Mouse (Mus musculus): ENCODE data around the gene A830005F24Rik. TPM values are rescaled to one million over a fixed set of nuclear protein-coding genes. Genes with fewer than 3 reads are reported as not detected.
A peak's percentile ranks its signal among the peaks of the same experiment; 100 is the strongest.

A830005F24Rik gene
- total and polyA plus RNA-seq, 3 experiments = 0.70 to 0.73 TPM; not detected in 1

DNA sequence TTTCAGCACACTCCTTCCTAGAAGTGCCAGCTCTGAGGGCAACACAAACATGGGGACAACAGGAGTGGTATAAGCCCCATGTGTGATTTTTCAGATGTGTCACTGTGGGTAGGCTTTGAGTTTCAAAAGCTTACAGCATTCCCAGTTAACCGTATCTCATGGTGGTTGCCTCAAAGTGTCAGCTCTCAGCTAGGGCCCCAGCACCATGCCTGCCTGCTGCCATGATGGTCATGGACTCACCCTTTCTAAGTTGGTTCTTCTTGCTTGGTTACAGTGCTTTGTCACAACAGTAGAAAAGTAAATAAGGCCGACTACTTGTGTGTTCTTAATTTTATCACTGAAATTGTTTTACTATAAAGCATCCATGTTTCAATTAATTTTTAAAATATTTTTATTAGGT is 18.1 kb downstream of the A830005F24Rik start:
- DNase-seq (ENCODE audit: low read depth, low spot score) = peak; percentile 35
- TF ChIP-seq POLR2AphosphoS5 (IDR thresholded peaks at IDR 0.05; ENCODE audit: borderline replicate concordance, low read depth, low read length) (no peak), NELFE (IDR thresholded peaks at IDR 0.05; ENCODE audit: low read depth, low read length) (no peak), MAFK (IDR thresholded peaks at IDR 0.05; ENCODE audit: borderline replicate concordance, low read depth, low read length) (no peak)
- no peaks in the 10 kb centered on the region for H3K9me3 ChIP-seq (replicated peaks; ENCODE audit: insufficient read depth, low read length)
- H3K36me3 ChIP-seq (ENCODE audit: control insufficient read depth in 1 of 2, insufficient read depth in 2 of 2, low read length in 2 of 2) = peaks cover 8 to 27% of the 10 kb centered on the region in 2 experiments
- no peak overlapping the region for H3K9ac ChIP-seq (ENCODE audit: control insufficient read depth, low read depth, low read length, poor library complexity, severe bottlenecking)
- H3K27ac ChIP-seq (ENCODE audit: control insufficient read depth, low read depth, low read length) = no peak overlapping the region
- H3K79me2 ChIP-seq (ENCODE audit: control insufficient read depth, insufficient read depth, low read length, poor library complexity) = peaks cover 4% of the 10 kb centered on the region; the same call in 1 of the 2 replicates
- H3K27me3 ChIP-seq (ENCODE audit: control insufficient read depth in 1 of 2, insufficient read depth in 2 of 2, low read length in 2 of 2) = no peaks in the 10 kb centered on the region
- H3K4me3 ChIP-seq (ENCODE audit: control insufficient read depth in 1 of 2, insufficient read depth in 1 of 2, low read depth in 2 of 2, low read length in 2 of 2) = no peak overlapping the region
- peaks cover 7 to 15% of the 10 kb centered on the region in 2 experiments for H3K4me1 ChIP-seq (ENCODE audit: control insufficient read depth in 1 of 2, insufficient read depth in 2 of 2, low read length in 2 of 2)

DNA sequence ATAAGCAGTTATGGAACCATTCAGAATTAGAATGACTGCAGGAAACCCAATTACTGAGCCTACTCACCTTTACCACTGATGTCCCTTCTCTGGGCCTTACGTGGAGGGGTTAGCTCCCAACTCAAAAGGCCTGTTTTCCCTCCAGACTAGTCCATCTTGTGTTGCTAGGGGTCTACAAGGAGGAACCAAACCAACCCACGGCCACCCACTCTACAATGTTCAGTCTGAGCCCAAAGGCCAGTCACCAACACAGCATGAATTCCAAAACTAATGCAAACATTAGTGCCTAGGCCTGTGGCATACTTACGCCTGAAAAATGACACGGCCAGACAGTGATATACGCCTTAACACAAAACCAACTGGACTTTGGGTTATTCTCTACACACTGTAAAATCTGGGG is 20.1 kb downstream of the A830005F24Rik start:
- Histone ChIP-seq H3K36me3 (ENCODE audit: control insufficient read depth in 1 of 2, insufficient read depth in 2 of 2, low read length in 2 of 2) (peaks cover 22 to 38% of the 10 kb centered on the region in 2 experiments), H3K79me2 (ENCODE audit: control insufficient read depth, insufficient read depth, low read length, poor library complexity) (peaks cover 9% of the 10 kb centered on the region), H3K9ac (ENCODE audit: control insufficient read depth, low read depth, low read length, poor library complexity, severe bottlenecking) (no peak overlapping the region), H3K4me1 (ENCODE audit: control insufficient read depth in 1 of 2, insufficient read depth in 2 of 2, low read length in 2 of 2) (peaks cover 7 to 15% of the 10 kb centered on the region in 2 experiments), H3K27ac (ENCODE audit: control insufficient read depth, low read depth, low read length) (no peak overlapping the region), H3K27me3 (ENCODE audit: control insufficient read depth in 1 of 2, insufficient read depth in 2 of 2, low read length in 2 of 2) (no peaks in the 10 kb centered on the region), H3K9me3 (replicated peaks; ENCODE audit: insufficient read depth, low read length) (no peaks in the 10 kb centered on the region), H3K4me3 (ENCODE audit: control insufficient read depth in 1 of 2, insufficient read depth in 1 of 2, low read depth in 2 of 2, low read length in 2 of 2) (no peak overlapping the region)
- TF ChIP-seq RCOR1 (IDR thresholded peaks at IDR 0.05; ENCODE audit: low read depth, low read length) = no peak
- 0 out of 2 replicates have a peak, but pooled peaks have one; percentile 7 for TF ChIP-seq CHD1 (IDR thresholded peaks at IDR 0.05; ENCODE audit: low read depth, low read length)
- DNase-seq (ENCODE audit: low read depth, low spot score) = peak; percentile 40

- Histone ChIP-seq H3K27ac (ENCODE audit: control insufficient read depth, low read depth, low read length) (no peak overlapping the region), H3K9ac (ENCODE audit: control insufficient read depth, low read depth, low read length, poor library complexity, severe bottlenecking) (no peak overlapping the region), H3K36me3 (ENCODE audit: control insufficient read depth in 1 of 2, insufficient read depth in 2 of 2, low read length in 2 of 2) (peaks cover 24 to 69% of the 10 kb centered on the region in 2 experiments), H3K79me2 (ENCODE audit: control insufficient read depth, insufficient read depth, low read length, poor library complexity) (peaks cover 61% of the 10 kb centered on the region), H3K27me3 (ENCODE audit: control insufficient read depth in 1 of 2, insufficient read depth in 2 of 2, low read length in 2 of 2) (no peaks in the 10 kb centered on the region), H3K9me3 (replicated peaks; ENCODE audit: insufficient read depth, low read length) (no peaks in the 10 kb centered on the region), H3K4me3 (ENCODE audit: control insufficient read depth in 1 of 2, insufficient read depth in 1 of 2, low read depth in 2 of 2, low read length in 2 of 2) (no peak overlapping the region), H3K4me1 (ENCODE audit: control insufficient read depth in 1 of 2, insufficient read depth in 2 of 2, low read length in 2 of 2) (peaks cover 20% of the 10 kb centered on the region in 2 experiments)
- peak; percentile 68 for DNase-seq (ENCODE audit: low read depth, low spot score)
- TF ChIP-seq MYC (IDR thresholded peaks at IDR 0.05; ENCODE audit: low read depth, low read length) (peak; percentile 75), ZMIZ1 (IDR thresholded peaks at IDR 0.05; ENCODE audit: low read depth, low read length) (no peak), SIN3A (IDR thresholded peaks at IDR 0.05; ENCODE audit: low read length) (peak; percentile 66), MAX (IDR thresholded peaks at IDR 0.05; ENCODE audit: low read length) (0 out of 2 replicates have a peak, but pooled peaks have one; percentile 52), MXI1 (IDR thresholded peaks at IDR 0.05; ENCODE audit: low read depth, low read length) (peak; percentile 90)
Observed at GRCm38 (mm10) chr13:48540488-48540887, 27.1 kb downstream of the A830005F24Rik start.

Data from MEL (cell line).